Mouse (Mus musculus) kidney, postnatal 4 days (tissue): ENCODE measurements around the gene Brk1.

Experiments
- DNase-seq, 2 experiments: peaks; one replicate each; pipeline ENCODE4 v3.0.0; 2021; ENCODE audit warnings: mixed read lengths in 2 of 2

Gene Brk1

DNA sequence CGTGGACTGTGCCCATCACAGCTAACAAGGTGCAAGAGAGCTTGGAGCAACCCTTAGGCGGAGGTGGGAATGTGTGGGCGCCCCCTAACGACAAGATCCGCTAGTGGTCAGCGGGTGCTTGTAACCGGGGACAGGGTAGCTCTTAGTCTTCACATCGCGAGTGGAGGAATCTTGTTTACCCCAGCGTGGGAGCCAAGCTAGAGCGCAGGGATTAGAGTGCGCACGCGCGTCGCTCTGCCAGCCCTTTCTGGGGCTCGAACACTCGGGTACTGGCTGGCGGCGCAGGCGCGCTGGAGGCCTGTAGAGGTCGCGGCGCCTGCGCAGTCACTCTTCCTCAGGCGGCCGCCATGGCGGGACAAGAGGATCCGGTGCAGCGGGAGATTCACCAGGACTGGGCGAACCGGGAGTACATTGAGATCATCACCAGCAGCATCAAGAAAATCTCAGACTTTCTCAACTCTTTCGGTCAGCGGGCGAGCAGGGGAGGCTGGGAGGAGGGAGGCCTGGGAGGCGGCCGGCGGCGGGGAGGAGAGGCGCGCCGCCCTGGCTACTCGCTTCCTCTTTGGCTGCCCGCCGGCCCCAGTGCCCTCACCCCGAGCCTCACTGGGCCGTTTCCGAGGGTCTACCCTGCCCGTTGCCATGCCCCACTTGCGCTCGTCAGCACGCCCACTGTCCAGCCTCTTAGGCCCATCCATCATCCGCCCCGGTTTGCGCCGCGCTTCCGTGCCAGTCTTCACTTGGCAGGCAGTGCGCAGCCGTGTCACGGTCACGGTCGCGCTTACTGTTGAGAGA is at the start of gene Brk1:
TSS of gene Brk1 (plus strand) at position 341 of the 792 bp plus-strand sequence.
- DNase-seq: peak; percentile 88 to 94

DNA sequence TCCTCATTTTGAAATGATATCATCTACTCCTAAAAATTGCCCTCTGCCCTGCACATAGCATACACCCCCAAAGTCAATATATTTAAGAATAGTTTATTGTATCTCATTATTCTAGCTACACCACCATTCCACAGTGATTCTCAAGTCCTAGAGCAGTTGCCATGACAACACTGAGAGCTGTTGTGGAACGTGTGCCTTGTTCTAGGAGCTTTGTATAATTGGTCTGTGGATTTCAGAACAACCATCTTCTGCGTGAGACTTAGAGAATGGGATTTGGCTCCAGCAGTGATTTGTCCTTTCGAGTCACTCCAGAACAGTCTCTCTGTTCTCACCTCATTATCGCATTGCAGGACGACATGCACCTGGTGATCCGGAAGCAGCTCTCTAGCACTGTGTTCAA is 44.8 kb upstream of the Brk1 start:
- DNase-seq: no peak

DNA sequence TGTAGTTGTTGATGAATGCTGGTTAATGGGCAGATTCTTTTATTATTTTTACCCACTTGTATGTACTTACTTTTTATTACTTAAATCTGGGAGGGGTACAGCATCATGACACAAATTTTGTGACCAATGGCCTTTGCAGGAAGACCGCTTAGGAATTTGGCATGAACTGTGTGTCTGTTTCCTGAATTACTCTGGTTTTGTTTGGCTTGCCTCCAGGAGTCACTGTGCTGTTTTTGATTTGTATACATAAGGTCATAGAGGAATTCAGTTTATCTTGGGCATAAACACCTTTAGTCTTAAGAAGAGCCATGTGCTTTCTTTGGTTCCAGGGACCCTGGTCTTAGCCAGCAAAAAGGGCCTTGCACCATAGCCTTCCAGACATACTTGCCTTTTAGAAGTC is 40.0 kb upstream of the Brk1 start:
- peak in 1 of 2 experiments; percentile 3 for DNase-seq

DNA sequence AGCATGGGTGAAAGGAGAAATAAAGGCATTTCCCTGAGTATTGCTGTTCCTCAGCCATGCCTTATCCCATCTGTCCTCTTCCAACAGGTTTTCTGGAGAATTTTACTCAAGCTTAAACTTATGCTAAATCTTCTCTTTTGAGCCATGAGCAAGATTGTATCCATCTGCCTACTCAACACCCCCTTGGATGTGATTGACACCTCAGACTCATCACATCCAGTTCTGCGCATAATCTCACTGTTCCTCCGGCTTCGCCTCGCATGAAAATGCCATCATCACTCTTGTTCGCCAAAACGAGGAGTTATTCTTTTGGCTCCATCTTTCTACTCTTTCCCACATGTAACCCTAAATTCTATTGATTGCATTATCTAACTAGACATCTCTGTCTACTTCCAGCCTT is 28.5 kb upstream of the Brk1 start:
- no peak for DNase-seq

DNA sequence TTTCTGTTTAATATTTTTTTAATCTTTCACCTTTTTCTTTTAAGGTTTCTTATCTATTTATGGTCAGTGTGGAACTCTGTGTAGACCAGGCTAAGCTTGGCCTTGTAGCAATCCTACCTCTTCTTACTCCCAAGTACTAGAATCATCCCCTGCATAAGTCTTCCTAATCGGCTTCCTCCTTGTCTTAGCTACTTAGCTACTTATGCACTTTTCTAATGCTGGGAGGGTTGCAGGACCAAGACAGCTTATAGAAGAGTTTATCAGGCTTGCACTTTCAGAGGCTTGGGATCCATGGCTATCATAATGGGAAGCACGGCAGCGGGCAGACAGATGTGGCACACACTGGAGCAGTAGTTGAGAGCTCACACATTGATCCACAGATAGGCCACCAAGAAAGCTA is 25.3 kb upstream of the Brk1 start:
- no peak for DNase-seq

DNA sequence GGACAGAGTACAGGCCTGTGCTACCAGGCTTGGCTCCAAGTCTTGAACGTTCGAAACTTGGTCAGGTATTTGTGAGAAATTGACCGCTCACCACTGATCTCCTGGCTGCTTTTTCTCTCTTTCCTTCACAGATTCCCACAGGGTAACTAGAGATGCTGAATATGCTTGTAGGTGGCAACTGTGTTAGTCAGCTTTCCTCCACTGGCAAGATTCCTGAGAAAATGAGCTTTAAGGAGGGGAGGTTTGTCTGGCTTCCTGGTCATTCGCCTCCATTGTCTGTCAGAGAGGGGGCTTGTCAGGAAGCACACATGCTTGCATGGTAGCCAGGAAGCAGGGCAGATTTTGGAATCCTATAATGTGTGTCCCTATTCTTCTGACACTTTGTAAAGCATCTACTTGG is 21.5 kb upstream of the Brk1 start:
- no peak for DNase-seq

DNA sequence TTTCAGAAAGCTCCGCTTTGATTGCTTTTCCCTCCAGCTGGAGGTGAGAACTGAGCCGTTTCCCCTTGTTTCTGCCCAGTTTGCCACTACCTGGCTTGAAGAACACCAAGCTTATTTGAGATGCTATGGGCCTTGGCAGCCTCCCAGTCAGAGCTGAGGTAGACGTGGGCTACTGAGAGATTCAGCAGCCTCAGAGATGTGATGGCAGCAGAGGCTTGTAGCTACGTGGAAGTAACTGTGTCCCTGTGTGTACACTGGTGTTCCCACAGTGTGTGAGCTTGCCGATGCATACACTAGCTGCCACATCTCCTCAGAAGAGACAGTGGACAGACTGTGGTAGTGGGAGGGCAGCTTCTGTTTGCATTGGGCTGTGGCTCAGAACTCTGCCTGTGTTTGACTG is 19.5 kb upstream of the Brk1 start:
- no peak for DNase-seq

DNA sequence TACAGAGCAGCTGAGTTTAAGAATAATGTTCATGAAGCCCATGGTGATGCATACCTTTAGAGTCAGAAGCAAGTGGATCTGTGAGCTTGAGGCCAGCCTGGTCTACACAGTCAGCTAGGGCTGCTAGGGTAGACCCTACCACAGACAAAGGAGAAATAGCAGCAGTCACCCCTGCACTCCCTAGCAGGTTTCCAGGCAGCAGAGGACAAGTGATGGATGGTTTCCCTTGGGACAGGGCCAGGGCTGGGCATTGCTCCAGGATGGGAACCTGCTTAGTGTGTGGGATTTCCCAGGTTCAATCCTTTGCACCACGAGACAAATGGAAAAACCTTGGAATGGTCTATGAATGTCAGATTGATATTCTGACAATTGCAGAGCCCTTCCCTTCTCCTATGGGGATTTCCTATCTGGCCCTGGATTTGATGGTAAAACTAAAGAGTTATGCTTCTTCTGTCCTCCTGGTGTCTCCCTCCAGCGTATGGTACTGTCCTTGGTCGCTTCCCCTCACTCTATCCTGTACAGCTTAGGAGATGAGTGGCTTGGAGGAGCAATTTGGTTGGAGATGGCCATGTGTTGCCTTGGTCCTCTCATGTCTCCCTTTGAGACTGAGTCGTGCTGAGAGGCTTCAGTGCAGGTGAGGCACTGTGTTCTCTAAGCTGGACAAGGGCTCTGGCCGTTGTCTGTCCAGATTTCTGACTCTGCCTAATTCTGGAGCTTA is 17.9 kb upstream of the Brk1 start:
- DNase-seq: peak; percentile 71 to 73

DNA sequence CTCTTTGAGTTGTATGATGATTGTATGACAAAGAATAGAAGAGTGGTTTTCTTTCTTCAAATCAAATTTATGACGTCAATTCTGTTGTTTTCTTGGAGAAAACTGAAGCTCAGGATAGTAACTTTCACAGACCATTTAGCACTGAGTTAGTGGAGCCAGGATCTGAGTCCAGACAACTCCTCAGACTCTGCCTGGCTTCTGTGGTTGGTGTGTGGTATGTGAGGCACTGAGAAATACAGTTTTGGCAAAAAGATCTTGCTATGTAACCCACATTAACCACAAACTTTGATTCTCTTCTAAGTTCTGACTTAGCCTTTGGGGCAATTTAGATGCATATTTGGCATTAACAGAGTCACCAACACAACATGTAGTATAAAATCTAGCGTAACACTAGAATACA is 11.9 kb upstream of the Brk1 start:
- no peak for DNase-seq

DNA sequence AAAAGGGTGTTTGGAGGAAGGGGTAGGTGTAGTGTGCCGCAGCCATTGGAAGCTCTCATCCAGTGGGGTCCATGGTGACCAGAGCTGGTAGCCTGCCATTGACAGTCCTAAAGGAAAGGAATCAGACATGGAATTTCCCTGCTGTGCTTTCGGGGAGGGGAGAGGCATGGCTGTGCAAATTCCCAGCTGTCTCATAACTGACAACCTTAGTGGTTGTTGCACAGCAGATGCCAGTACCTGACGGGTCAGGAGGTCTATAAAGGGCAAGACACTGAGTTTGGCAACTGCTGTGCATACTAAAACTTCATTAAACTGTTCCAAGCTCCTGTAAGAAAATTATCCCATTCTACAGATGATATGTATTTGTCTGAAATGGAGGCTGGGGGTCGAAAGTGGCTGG is 6.6 kb upstream of the Brk1 start:
- DNase-seq: no peak

DNA sequence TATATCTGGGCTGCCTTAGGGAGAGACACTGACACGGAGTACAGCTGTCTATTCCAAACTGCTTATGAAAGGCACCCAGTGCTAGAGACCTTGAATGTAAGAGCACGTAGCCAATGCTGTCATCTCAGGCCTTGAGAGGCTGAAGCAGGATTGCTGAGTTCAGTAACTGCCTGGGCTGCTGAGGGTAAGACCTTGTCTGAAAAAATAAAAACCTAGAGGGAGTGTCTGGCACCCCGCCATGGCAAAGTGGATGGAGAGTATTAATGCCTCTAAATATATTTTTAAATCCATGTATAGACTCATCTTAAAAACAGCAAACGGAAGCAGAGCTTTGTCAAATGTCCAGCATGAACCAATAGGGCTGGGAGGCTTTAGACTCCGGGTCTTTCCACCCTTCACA is 4.7 kb upstream of the Brk1 start:
- DNase-seq: peak; percentile 49 to 52

DNA sequence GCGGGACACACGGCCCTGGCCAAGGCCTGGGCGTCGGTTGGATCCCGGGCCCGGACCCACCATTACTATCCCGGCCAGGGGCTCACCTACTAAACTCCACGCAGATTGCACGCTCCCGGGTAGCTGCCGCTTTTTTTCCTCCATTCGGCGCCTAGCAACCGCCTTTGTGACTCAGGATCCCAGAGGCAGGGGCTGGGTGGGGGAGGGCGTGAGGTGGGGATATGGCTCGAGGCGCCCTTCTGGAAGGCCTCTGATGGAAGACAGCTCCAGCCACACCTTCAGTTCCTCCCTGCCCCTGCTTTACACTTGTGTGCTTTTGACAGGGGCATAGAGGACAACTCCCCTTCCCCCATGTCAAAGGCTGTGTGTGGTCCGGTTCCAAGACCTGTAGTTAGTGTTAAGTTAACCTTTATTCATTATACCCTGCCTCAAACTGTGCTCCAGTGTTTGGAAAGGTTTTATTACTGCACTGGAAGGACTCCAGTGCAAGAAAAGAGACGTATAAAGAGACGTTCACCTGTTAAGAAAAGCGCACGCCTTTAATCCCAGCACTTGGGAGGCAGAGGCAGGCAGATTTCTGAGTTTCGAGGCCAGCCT is 3.9 kb upstream of the Brk1 start, which contains the start of gene Fancd2os:
TSS of gene Fancd2os (minus strand) at position 173 of the 597 bp plus-strand sequence.
- DNase-seq: peak; percentile 7 to 19

DNA sequence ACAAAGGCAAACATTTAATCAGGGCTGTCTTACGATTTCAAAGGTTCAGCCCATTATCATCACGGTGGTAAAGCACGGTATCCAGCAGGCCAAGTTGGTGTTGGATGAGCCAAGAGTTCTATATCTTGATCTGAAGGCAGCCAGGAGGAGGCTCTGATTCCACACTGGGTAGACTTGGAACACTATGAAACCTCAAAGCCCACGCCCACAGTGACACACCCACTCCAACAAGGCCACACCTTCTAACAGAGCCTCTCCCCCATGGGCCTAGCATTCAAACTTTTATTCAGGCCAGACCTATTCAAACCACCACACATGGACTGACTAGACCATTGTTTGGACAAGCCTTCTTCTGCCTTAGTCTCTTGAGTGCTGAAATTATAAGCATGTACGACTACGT is 1.8 kb upstream of the Brk1 start:
- no peak for DNase-seq

DNA sequence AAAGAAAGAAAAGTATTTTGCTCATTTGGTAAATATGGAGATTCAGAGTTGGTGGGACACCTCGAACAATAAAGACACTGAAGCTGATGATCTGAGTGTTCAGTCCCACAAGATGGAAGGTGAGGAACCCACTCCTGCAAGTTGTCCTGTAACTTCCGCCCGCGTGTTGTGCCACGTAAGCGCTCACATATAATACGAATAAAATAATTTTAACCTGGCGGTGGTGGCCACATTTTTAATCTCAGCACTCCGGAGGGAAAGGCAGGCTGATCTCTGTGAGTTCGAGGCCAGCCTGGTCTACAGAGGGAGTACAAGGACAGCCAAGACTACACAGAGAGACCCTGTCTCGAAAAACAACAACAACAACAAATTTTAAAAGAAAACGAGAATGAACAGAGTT is 579 bp upstream of the Brk1 start:
- peak in 1 of 2 experiments; percentile 14 for DNase-seq

DNA sequence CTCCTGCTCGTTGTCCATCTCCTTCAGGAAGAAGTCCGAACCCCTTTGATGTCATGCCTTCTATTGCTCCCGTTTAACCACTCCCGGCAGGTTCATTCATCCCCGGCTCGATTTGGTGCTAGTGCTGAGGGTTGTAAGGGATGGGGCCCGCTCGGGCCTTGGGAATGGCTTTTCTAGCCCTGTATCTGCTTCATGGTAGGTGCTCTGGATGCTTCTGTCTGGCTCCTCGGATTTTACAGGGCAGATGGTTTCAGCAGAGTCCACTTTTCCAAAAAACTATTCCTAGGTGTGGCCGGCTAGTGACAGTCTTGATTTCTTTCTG is 613 bp downstream of the Brk1 start:
- DNase-seq: no peak

DNA sequence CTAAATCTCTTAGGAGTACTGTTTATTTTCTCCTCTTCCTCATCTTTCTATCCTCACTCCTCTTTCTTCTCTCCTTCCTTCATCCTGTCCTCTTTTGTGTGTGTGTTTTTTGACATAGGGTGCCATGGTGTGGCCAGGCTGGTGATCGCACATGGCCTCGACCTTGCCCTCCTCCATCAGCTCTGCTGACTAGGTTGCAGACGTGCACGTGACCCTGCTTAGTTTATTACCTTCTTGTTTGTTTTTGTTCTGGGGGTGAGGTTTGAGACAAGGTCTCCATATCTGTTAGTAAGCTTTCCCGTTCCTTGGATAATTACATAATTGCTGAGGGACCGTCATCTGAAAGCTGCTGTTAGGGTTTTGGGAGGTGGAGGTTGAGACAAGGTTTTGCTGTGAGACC is 4.3 kb downstream of the Brk1 start:
- DNase-seq: no peak

DNA sequence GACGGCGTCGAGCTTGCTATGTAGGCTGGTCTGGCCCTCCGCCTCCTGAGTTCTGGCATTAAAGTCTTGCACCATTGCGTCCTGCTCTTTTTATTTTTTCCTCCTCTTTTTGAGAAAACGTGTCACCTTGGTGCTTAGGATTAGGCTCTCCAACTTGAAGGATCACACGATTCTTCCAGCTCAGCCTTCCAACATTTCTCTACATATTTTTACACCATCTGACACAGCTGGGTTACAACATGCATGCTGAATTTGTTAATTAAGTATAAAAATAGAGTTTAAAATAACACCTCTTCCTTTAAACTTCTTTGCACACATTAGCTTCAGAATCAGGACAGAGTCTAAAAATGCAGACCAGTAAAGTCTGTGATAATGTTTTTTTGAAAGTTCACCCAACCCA is 4.7 kb downstream of the Brk1 start:
- no peak for DNase-seq

DNA sequence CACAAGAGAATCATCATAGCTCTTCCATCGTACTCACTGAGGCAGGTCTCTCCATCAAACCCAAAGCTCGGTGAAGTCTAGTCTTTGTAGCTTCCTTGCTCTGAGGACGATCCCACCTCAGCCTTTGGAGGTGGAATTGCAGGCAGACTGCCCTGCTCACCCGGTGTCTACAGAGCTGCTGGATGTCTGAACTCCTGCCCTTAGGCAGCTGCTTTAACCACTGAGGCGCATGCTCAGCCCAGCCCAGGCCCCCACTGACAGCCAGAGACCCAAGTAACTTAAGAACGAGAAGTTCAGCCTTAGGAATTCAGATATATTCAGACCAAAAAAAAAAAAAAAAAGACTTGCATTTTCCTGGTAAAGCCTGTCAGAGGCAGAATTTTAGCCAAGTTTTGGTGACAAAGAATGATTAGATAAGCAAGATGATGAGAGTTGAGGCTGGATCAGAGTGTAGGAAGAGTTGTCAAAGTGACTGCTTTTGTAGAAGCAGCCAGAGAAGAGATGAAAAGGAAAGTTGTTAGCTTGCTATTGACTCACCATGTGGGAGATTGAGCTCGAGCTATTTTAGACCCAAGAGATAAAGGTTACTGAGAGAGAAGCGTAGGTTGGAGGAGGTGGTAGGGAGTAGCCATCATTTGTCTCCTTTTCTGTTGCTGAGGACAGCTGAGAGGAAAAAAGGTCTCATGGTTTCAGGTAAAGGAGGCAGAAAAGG is 7.8 kb downstream of the Brk1 start:
- peak; percentile 23 to 26 for DNase-seq

DNA sequence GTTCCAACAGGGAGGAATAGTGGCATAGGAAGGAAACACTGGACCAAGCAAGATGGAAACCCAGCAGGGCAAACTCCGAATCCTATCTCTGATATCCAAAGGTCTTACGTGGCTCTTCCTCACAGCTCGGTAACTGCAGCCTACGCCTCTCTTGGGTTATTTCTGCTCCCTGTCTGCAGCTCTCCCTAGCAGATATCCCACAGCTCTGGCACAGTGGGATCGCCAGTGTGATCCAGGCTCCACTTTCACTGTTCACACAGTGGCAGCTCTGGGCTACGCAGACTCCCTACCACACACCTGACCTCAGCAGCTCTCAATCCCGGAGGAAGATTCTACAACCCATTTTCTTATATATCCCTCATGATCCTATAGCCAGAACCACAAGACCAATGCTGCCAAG is 9.6 kb downstream of the Brk1 start:
- DNase-seq: no peak

DNA sequence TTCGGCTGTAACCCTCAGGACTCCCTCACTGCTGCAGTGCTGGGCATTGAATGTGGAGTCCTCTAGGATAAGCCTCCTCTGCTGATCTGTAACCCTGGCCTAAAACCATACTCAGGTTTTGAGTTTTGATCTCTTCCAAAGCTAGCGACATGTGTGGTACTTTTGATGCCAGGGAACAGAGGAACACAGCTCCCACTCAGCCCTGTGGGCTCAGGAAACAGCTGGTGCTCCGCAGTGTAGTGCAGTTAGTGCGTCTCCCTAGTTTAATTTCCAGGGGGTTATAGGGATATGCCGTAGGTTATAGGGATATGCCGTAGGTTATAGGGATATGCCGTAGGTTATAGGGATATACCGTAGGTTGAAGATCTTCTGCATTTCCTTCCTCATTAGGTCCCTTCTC is 10.4 kb downstream of the Brk1 start:
- no peak for DNase-seq

DNA sequence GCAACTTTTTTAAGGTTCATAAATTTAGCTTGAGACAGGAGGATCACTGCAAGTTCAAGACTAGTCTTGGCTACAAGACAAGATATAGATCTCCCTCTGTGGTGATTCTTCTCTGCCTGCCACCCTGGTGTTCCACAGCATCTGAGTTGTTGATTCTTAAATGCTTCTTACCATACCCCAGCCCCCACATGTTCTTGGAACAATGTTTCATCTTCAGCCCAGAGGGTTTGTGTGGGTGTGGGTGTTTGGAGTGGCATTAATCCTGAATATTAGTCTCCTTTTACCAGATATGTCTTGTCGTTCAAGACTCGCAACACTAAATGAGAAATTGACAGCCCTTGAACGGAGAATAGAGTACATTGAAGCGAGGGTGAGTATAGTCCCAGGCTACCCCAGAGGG is 10.9 kb downstream of the Brk1 start:
- no peak for DNase-seq

DNA sequence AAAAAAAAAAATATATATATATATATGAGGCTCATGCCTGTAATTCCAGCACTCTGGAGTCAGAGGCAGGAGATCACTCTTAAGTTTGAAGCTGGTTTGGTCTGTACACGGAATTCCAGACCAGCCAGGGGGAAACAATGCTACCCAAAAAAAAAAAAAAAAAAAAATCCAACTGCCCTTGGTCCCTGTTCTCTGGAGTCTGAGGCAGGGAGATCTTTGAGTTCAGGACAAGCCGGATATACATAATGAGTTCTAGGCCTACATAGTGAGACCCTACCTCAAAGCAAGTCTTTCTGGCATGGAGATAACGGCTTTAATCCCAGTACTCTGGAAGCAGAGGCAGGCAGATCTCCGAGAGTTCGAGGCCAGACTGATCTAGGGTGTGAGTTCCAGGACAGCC is 18.8 kb downstream of the Brk1 start:
- DNase-seq: no peak

DNA sequence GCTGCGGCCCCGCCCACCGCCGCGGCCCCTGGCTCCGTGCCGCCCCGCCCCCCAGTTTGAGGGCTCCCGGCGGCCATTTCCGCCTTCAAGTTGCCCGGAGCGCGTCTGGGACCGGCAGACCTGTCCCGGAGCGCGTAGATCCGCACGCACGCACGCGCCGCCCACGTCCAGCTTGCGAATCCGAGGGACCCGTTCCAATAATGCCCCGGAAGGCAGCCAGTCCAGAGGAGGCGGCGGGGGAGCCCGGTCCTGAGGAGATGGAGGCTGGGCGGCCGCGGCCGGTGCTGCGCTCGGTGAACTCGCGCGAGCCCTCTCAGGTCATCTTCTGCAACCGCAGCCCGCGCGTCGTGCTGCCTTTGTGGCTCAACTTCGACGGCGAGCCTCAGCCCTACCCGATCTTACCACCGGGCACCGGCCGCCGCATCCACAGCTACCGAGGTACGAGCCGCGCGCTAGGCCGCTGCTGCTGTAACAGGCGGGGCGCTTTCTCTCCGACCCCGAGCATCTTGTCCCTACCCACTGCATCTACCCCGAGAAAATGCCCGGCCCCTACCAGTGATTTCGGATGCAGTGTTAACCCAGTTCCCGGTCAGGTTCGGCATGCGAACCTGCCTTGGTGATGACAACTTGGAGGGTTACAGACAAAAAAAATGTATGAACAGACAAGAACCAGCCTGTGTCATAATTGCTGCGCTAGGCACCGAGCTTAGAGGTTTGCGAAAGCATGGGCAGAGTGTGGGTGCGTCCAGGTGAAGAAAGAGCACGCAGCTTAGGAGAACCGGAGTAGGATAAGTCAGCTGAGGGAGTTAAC is 19.6 kb downstream of the Brk1 start, which contains the start of gene Vhl:
TSS of gene Vhl (plus strand) at position 19 of the 811 bp plus-strand sequence.
- DNase-seq: peak; percentile 91 to 95
